Mouse (Mus musculus) kidney, postnatal 4 days (tissue): ENCODE results near the gene Gabrr2.
A peak's percentile ranks its signal among the peaks of the same experiment; 100 is the strongest.
"Not testable (repeated sequence)": the region's sequence is repeated elsewhere in the genome, so short reads cannot be mapped to it uniquely, and the experiment has no call there.

ENCODE experiments used
- DNase-seq, 2 experiments: peaks; one replicate each; pipeline ENCODE4 v3.0.0; 2021; ENCODE audit warnings: mixed read lengths in 2 of 2

The Gabrr2 gene

DNA sequence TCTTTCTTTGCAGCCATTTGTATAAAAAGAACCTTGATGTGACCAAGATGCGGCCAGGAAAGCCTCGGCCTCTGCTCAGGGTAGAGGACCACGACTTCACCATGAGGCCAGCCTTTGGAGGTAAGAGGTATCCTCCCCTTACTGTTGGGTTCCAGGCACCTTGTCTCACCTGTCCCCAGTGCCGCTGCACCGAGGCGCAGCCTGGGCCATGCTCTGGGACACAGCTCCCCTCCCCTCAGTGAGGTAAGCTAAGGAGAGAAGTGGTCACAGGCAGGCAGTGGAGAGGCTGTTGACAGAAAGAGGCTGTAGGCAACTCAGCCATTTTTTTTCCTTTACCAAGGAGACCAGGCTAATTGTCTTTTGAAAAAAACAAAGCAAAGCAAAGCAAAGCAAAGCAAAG, 8.5 kb downstream of the Gabrr2 start:
- no peak for DNase-seq

GRCm38 (mm10) chr4:33072526-33073161, 9.8 kb downstream of the Gabrr2 start:
- DNase-seq: no peak

DNA sequence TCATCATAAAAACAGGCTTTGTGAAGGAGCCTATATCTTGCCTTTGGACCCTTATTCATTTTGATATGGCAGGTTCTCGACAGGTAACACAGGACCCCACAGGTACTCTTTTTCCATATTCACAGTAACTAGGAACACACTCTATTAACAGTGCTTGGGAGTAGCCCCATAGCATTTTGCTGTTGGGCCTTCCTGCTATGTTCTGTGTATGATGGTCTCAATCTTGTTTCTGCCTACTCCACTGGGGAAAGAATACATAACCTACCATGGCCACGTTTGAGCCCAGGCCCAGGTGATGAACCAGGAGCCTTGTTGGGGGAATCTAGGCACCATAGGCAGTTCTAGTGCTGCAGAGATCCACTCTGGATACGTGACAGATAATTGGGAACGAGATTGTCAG, 11.6 kb downstream of the Gabrr2 start:
- no peak for DNase-seq

GRCm38 (mm10) chr4:33074851-33075250, 12.1 kb downstream of the Gabrr2 start:
- no peak for DNase-seq

DNA sequence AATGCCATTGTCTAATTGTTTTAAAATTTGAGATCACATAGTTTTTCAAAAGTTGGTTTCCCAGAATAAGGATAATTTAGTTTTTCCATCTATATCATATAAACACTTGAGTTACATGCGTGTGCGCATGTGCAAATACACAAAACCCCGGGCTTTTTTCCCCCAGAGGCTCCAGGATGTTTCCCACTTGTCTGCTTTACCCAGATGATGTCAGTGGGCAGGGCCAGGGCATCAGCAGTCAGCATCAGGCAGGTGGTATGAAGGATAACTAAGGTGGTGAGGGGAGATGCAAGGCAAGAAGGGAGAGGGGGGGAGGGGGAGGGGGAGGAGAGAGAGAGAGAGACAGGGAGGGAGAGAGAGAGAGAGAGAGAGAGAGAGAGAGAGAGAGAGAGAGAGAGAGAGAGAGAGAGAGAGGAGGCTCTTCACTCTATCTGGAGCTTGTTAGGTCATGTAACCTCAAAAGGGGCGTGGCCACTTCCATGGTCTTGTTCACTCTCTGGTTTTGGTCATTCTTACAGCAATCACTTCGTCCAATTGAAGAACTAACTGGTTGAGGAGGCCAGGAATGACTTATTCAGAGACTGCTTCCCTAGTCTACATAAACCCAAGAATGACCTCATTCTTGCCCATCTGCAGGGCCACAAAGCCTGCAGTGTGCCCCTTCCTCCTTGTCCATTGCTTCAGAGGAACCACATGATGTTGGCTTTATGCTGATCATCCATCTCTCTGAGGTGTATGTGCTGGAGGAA, 13.2 kb downstream of the Gabrr2 start:
- DNase-seq: no peak

DNA sequence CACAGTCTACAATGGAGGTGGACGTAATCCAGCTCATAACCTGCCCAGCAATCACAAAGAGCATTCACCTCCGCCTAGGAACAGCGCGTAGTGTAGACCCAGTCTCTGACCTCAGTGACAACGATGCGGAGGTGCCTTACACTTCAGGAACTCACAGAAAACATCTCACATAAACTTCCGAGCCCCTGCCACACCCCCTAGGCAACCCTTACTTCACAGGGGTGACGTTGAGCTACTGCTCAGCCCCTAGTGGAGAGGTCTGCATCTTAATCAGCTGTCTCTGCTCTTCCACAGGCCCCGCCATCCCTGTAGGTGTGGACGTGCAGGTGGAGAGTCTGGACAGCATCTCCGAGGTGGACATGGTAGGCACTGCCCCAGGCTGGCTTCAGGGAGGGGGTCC, 14.4 kb downstream of the Gabrr2 start:
- no peak for DNase-seq

GRCm38 (mm10) chr4:33077724-33078123, 14.9 kb downstream of the Gabrr2 start:
- DNase-seq: no peak

DNA sequence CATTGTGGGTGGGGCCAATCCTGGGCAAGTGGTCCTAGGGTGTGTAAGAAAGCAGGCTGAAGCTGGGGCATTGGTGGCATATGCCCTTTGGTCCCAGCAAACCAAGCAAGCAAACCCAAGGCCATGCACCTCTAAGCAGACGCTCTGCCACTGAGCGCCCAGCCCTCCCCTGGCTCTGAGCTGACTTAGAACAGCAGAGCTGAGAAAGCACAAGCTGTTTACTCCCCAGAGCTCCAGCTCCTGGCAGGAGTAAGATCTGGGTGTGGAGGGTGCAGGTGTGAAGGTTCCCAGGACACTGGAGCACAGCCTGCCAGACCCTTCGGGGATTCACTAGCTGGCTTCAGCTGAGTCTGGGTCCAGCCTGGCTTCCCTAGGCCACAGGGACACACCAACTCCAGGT, 15.7 kb downstream of the Gabrr2 start:
- no peak for DNase-seq

DNA sequence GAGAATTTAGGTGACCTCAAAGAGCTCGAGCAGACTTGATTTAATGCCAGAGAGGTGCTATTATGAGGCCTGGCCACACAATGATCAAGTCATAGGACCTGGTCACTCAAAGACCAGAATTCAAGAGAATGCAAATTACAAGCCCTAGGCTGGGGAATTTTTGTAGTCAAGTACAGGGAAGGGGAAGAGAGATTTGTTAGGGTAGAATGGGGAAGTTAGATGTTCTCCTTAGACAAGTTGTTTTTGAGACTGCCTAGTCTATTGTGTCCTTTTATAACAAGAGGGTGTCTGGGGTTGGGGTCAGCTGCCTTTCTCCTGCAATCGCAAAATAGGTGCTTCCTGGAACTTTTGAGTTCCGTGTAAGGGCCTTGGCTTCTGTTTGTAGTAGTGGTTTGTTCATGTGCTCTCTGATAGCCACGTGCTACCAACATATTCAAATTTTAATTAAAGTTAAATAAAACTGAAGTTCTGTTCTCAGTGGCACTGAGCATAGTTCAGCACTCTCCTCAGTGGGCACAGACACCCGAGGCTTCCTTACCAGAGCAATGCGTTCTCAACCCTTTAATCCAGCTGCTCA, 36.4 kb downstream of the Gabrr2 start:
- DNase-seq: no peak

GRCm38 (mm10) chr4:33109720-33110458, 47.1 kb downstream of the Gabrr2 start:
- no peak for DNase-seq

- no peak for DNase-seq
Measured at GRCm38 (mm10) chr4:33110845-33111244, 48.0 kb downstream of the Gabrr2 start.

DNA sequence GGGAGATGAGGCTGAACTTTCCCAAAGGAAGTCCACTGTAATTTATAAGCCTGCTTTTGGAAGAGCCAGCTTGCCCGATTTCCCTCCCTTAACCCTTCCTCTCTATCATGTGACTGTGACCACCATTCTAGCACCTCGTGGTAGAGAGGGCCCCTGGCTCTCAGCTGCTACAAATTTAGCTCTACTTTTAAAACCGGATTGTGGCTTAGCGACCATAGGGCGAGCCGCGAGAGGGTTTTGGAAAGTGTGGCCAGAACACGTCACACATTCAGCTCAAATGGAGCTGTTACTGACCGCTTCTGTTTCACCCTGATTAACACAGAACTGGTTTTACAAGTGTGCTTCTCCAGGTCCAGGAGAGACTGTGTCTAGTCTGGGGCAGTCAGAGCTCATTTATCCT, 48.6 kb downstream of the Gabrr2 start:
- DNase-seq: no peak

GRCm38 (mm10) chr4:33112866-33113265, 50.1 kb downstream of the Gabrr2 start:
- not testable (repeated sequence) for DNase-seq

GRCm38 (mm10) chr4:33119118-33119517, 56.3 kb downstream of the Gabrr2 start:
- DNase-seq: peak; percentile 87 to 88

GRCm38 (mm10) chr4:33124493-33124892, 61.7 kb downstream of the Gabrr2 start:
- peak; percentile 56 to 61 for DNase-seq

DNA sequence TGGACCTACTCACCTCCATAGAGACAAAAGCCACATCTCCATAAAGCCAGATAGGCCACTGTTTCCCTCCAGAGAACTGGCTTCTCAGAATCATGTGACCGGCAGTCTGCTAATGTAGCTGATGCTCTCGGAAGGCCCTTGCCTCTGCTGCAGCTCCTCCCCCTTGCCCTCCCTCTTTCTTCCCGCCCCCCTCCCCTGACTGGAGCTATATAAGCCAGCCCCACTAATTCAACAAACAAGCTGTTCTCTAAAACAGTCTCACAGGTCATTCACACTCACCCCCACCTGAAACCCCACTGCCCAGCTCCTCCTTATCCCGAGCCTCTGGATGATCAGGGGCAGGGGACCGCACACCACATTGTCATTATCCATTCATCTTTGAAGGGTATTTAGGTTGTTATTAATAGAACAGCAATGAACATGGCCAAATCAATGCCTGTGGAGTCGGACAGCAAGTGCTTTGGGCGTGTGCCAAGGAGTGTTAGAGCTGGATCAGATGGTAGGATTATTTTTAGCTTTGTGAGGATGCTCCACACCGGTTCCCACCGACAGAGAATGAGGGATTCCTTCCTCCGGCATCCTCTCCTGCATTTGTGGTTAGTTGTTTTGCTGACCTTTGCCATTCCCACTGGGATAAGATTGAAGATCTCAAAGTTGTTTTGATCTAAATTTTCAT, 62.7 kb downstream of the Gabrr2 start:
- DNase-seq: no peak

DNA sequence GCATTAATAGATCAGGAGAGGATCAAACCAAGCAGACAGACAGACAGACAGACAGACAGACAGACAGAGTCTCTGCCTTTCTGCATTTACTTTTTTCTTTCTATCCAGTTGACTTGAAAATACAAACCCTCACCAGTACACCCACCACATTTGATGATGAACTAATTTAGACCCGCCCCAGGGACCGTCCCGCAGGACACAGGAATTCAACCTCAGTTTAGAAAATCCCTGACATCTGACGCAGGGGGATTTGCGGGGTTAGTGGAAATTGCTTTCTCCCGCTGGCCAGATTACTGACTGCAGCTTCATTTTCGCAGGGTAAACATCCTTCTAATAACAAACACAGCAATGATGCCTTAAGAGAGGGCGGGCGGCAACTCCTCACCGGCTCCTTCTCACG, 69.4 kb downstream of the Gabrr2 start, which contains the start of gene Gabrr1:
Gabrr1 (plus strand) TSS at position 301 of the 400 bp plus-strand sequence.
- DNase-seq: no peak
